Mouse (Mus musculus): ENCODE measurements around the gene Dna2. TPM values are rescaled to one million over a fixed set of nuclear protein-coding genes. Genes with fewer than 3 reads are reported as not detected.
A peak's percentile ranks its signal among the peaks of the same experiment; 100 is the strongest.

Dna2 gene
- polyA plus RNA-seq, 1 experiment from 2014 or later = 16.4 TPM

DNA sequence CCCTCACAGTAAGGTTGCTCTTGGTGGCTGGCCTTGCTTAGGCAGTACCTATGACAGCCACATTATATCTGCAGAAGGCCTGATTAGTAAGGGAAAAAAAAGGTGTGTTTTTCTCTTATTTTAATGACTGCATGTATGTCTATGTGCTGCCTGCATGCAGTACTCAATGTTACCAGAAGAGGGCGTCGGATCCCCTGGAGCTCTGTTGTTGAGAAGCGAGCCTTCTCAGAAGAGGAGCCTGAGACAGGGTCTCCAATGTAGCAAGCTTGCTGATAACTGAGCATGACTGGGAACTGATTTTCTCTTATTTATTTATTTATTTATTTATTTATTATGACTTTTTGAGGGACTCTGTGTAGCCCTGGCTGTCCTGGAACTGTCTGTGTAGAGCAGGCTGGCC lies 40.5 kb downstream of the Dna2 start:
- H3K9me3 ChIP-seq (replicated peaks) = no peaks in the 10 kb centered on the region
- H3K36me3 ChIP-seq (ENCODE audit: poor library complexity, severe bottlenecking) = peaks cover 79% of the 10 kb centered on the region
- no peak overlapping the region for H3K4me3 ChIP-seq

DNA sequence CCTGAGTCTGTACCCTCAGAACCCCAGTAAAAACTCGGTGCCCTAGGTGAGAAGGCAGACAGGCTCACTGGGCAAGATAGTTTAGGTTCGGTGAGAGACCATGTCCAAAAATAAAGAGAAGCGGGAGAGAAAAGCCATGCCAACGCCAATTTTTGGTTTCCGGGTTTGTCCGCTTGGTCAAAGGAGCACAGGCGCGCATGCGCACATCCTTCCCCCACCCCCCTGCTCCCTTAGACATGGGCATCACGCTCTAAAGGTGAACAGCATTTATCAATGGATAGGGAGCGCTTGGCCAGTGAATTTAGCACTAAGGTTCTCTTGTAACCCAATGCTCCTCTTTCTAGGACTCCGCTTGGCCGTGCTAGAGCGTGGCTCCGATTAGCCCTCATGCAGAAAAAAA lies 43.8 kb downstream of the Dna2 start:
- Histone ChIP-seq H3K27me3 (no peaks in the 10 kb centered on the region), H3K4me1 (no peaks in the 10 kb centered on the region), H3K27ac (no peak overlapping the region), H3K4me3 (no peak overlapping the region), H3K9ac (no peak overlapping the region), H3K9me3 (replicated peaks) (no peaks in the 10 kb centered on the region), H3K4me2 (no peak overlapping the region), H3K36me3 (ENCODE audit: poor library complexity, severe bottlenecking) (peaks cover 81% of the 10 kb centered on the region)
- no peak for ATAC-seq
- WGBS = 92% methylated on average over 15 of the region's 15 CpGs

More for the DNA sequence above, 40.5 kb downstream of the Dna2 start:
- H3K27me3 ChIP-seq = no peaks in the 10 kb centered on the region
- no peak overlapping the region for H3K9ac ChIP-seq
- no peaks in the 10 kb centered on the region for H3K4me1 ChIP-seq
- ATAC-seq = no peak
- no peak overlapping the region for H3K4me2 ChIP-seq
- 15% methylated on average over 3 of the region's 3 CpGs for WGBS
- no peak overlapping the region for H3K27ac ChIP-seq

DNA sequence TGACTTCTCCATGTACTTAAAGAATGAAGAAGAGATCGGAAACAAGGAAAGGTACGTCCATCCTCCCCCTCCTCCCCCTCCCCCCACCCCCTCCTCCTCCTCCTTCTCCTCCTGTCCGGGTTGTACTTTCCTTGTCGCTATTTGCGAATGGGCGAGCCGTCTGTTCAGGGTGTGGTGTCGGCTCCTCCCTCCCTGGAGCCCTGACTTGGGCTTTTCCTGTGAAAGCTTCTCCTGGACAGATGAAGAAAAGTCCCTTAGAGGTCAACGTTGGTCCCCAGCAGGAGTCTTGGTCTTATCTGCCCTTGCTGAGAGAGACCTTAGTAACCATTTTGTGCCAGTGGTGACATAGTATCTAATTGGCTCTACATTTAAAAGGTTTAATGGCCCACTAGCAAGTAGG lies 47.2 kb downstream of the Dna2 start:
- WGBS = 88% methylated on average over 4 of the region's 9 CpGs
- ATAC-seq = no peak
- no peak overlapping the region for H3K4me3 ChIP-seq
- peaks cover 96% of the 10 kb centered on the region for H3K36me3 ChIP-seq (ENCODE audit: poor library complexity, severe bottlenecking)
- no peak overlapping the region for H3K9ac ChIP-seq
- no peaks in the 10 kb centered on the region for H3K4me1 ChIP-seq
- no peaks in the 10 kb centered on the region for H3K27me3 ChIP-seq
- H3K4me2 ChIP-seq = no peak overlapping the region
- no peaks in the 10 kb centered on the region for H3K9me3 ChIP-seq (replicated peaks)
- H3K27ac ChIP-seq = no peak overlapping the region

DNA sequence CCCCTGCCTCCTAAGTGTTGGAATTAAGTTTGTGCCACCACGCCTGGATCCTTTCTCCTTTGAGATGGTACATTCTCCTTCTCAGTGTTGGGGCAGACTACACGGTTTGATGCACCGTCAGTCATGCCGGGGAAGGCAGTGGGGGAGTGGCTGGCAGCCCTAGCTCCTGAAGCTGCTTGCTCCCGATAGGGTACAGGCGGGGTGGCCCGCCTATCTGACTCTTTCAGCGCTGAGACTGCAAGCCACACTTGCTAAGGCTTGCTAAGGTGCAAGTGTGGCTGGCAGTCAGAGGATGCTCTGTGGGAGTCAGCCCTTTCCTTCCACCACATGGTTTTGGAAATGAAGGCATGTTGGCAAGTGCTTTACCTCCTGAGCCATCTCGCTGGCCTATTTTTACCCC lies 53.8 kb downstream of the Dna2 start:
- Histone ChIP-seq H3K4me2 (no peak overlapping the region), H3K4me1 (no peaks in the 10 kb centered on the region), H3K4me3 (no peak overlapping the region), H3K36me3 (ENCODE audit: poor library complexity, severe bottlenecking) (peaks cover 95% of the 10 kb centered on the region), H3K27ac (no peak overlapping the region), H3K9me3 (replicated peaks) (no peaks in the 10 kb centered on the region), H3K27me3 (no peaks in the 10 kb centered on the region), H3K9ac (no peak overlapping the region)
- no peak for ATAC-seq
- WGBS = 76% methylated on average over 9 of the region's 9 CpGs

DNA sequence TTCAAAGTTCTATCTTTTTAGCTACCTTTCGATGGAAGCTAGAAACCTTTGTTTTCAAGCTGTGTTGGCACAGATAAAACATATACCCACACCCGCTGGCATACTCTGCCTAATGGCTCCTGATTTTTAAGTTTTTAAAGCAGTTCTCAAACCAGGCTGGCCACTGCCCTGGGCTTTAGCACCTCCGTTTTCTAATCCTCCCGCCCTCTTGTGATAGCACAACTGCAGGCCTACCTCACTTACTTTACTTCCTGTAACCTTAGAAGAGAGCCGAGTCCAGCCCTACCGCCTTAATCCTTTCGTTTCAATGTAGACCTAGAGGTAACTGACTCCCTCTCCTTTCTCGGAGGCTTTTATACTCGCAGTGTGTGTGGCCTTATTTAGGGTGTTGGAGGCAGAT lies 56.4 kb downstream of the Dna2 start:
- Histone ChIP-seq H3K27ac (no peak overlapping the region), H3K27me3 (no peaks in the 10 kb centered on the region), H3K4me2 (no peak overlapping the region), H3K4me1 (no peaks in the 10 kb centered on the region), H3K36me3 (ENCODE audit: poor library complexity, severe bottlenecking) (peaks cover 96% of the 10 kb centered on the region), H3K4me3 (no peak overlapping the region), H3K9ac (no peak overlapping the region), H3K9me3 (replicated peaks) (no peaks in the 10 kb centered on the region)
- 78% methylated on average over 9 of the region's 9 CpGs for WGBS
- no peak for ATAC-seq

DNA sequence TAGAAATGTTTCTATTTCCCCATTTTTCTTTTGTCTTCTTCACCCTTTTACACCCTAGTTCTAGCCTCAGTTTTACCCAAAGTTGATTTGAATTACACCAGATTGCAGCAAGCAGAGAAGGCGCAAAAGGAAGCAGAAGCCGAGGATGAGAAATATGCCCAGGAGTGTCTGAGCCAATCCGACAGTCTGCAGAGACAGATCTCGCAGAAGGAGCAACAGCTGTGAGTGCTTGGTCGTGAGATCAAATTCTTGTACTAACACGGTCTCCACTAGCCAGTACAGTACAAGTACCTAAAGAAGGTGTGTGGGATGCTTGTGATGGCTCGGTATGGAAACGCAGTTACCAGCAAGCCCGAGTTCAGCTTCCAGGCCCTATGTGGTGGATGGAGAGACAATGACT lies 57.7 kb downstream of the Dna2 start:
- no peak overlapping the region for H3K9ac ChIP-seq
- no peaks in the 10 kb centered on the region for H3K4me1 ChIP-seq
- H3K36me3 ChIP-seq (ENCODE audit: poor library complexity, severe bottlenecking) = peaks cover 95% of the 10 kb centered on the region
- no peak overlapping the region for H3K4me2 ChIP-seq
- no peak for ATAC-seq
- H3K4me3 ChIP-seq = no peak overlapping the region
- 89% methylated on average over 9 of the region's 9 CpGs for WGBS
- H3K27me3 ChIP-seq = no peaks in the 10 kb centered on the region
- no peaks in the 10 kb centered on the region for H3K9me3 ChIP-seq (replicated peaks)
- H3K27ac ChIP-seq = no peak overlapping the region

GRCm38 (mm10) chr10:63008193-63008592 lies 61.4 kb downstream of the Dna2 start:
- Histone ChIP-seq H3K9ac (no peak overlapping the region), H3K9me3 (replicated peaks) (no peaks in the 10 kb centered on the region), H3K4me3 (no peak overlapping the region), H3K4me2 (no peak overlapping the region), H3K4me1 (no peaks in the 10 kb centered on the region), H3K27ac (no peak overlapping the region), H3K27me3 (no peaks in the 10 kb centered on the region), H3K36me3 (ENCODE audit: poor library complexity, severe bottlenecking) (peaks cover 95% of the 10 kb centered on the region)
- 72% methylated on average over 3 of the region's 3 CpGs for WGBS
- ATAC-seq = no peak

GRCm38 (mm10) chr10:63010268-63010667 lies 63.4 kb downstream of the Dna2 start:
- Histone ChIP-seq H3K9ac (no peak overlapping the region), H3K4me3 (no peak overlapping the region), H3K27me3 (no peaks in the 10 kb centered on the region), H3K27ac (no peak overlapping the region), H3K36me3 (ENCODE audit: poor library complexity, severe bottlenecking) (peaks cover 94% of the 10 kb centered on the region), H3K9me3 (replicated peaks) (no peaks in the 10 kb centered on the region), H3K4me1 (no peaks in the 10 kb centered on the region), H3K4me2 (no peak overlapping the region)
- peak; percentile 20 for ATAC-seq
- 83% methylated on average over 4 of the region's 4 CpGs for WGBS

DNA sequence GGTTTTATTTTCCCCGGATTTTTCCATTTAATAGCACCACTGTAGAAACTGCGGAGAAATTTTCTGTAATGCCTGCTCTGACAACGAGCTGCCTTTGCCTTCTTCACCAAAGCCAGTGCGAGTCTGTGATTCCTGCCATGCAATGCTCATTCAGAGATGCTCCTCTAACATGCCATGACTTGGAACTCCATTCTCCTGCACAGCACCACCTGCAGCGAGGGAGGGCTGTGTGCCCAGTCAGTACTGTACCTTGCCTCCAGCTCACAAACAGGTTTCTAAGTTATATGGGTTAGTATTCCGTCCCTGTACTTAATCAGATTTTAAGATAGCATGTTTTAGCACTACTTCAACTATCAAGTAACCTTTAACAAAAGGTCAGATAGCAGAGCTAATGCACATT lies 64.7 kb downstream of the Dna2 start:
- H3K36me3 ChIP-seq (ENCODE audit: poor library complexity, severe bottlenecking) = peaks cover 95% of the 10 kb centered on the region
- WGBS = 90% methylated on average over 6 of the region's 6 CpGs
- no peaks in the 10 kb centered on the region for H3K27me3 ChIP-seq
- no peak overlapping the region for H3K9ac ChIP-seq
- H3K9me3 ChIP-seq (replicated peaks) = no peaks in the 10 kb centered on the region
- H3K27ac ChIP-seq = no peak overlapping the region
- no peaks in the 10 kb centered on the region for H3K4me1 ChIP-seq
- ATAC-seq = no peak
- no peak overlapping the region for H3K4me3 ChIP-seq
- H3K4me2 ChIP-seq = no peak overlapping the region

DNA sequence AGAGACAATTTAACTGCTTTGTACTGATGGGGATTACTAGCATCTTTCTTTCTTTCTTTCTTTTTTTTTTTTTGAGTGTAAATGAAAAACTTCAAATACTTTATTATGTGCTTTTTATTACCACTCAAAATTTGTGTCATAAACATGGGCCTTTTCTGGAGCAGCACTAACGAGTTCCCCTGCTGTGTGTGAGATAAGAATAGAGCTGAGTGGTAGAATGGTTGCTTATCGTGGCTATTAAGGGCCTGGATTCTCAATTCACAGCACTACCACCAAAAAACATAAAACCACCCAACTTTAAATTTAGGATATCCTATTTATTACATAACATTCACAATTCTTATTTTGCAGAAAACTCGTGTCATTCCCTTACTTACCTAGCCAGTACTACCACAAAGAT lies 66.7 kb downstream of the Dna2 start:
- Histone ChIP-seq H3K27ac (no peak overlapping the region), H3K27me3 (no peaks in the 10 kb centered on the region), H3K36me3 (ENCODE audit: poor library complexity, severe bottlenecking) (peaks cover 90% of the 10 kb centered on the region), H3K9me3 (replicated peaks) (no peaks in the 10 kb centered on the region), H3K9ac (no peak overlapping the region), H3K4me3 (no peak overlapping the region), H3K4me1 (peaks cover 4% of the 10 kb centered on the region), H3K4me2 (no peak overlapping the region)
- no peak for ATAC-seq
- WGBS = 57% methylated on average over 3 of the region's 3 CpGs

GRCm38 (mm10) chr10:63014168-63014567 lies 67.3 kb downstream of the Dna2 start:
- Histone ChIP-seq H3K36me3 (ENCODE audit: poor library complexity, severe bottlenecking) (peaks cover 86% of the 10 kb centered on the region), H3K9me3 (replicated peaks) (no peaks in the 10 kb centered on the region), H3K4me1 (peaks cover 10% of the 10 kb centered on the region), H3K27me3 (no peaks in the 10 kb centered on the region), H3K27ac (no peak overlapping the region), H3K9ac (no peak overlapping the region), H3K4me2 (no peak overlapping the region), H3K4me3 (no peak overlapping the region)
- ATAC-seq = no peak
- WGBS = 80% methylated on average over 9 of the region's 9 CpGs

GRCm38 (mm10) chr10:63019304-63019703 lies 72.5 kb downstream of the Dna2 start:
- Histone ChIP-seq H3K4me2 (peak overlapping the region; percentile 10; the same call in 1 of the 2 replicates), H3K9me3 (replicated peaks) (no peaks in the 10 kb centered on the region), H3K27ac (no peak overlapping the region), H3K4me1 (peaks cover 37% of the 10 kb centered on the region), H3K4me3 (no peak overlapping the region), H3K27me3 (no peaks in the 10 kb centered on the region), H3K9ac (no peak overlapping the region; the same call in 1 of the 2 replicates), H3K36me3 (ENCODE audit: poor library complexity, severe bottlenecking) (peaks cover 37% of the 10 kb centered on the region)
- no peak for ATAC-seq
- 78% methylated on average over 6 of the region's 6 CpGs for WGBS

DNA sequence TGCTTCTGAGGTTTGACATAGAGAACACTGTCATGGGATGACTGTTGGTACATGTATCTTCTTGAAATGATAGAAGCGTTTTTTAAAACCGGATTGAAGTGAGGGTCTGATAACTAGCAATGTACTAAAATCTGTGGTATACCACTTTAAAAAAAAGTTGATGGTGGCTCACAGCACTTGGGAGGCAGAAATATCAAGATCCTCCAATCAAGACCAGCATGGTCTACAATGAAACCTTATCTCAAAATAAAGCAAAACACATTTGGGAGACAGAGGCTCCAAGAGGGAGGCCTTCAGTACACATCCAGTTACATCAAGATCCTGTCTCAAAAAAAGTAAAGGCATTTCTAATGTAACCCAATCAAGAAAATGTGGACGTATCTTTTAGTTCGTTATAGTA lies 74.9 kb downstream of the Dna2 start:
- Histone ChIP-seq H3K4me1 (peaks cover 59% of the 10 kb centered on the region), H3K27ac (no peak overlapping the region), H3K9me3 (replicated peaks) (no peaks in the 10 kb centered on the region), H3K4me2 (peak overlapping the region; percentile 71), H3K27me3 (no peaks in the 10 kb centered on the region), H3K9ac (peak overlapping the region; percentile 99), H3K36me3 (ENCODE audit: poor library complexity, severe bottlenecking) (peaks cover 13% of the 10 kb centered on the region), H3K4me3 (peak overlapping the region; percentile 70)
- no peak for ATAC-seq
- 37% methylated on average over 4 of the region's 4 CpGs for WGBS

Data from forebrain, embryonic 13.5 days (tissue).